Mouse (Mus musculus) left cerebral cortex, adult 2 months (tissue): Measurements from ENCODE around the gene Plk5. TPM values are rescaled to one million over a fixed set of nuclear protein-coding genes. Genes with fewer than 3 reads are reported as not detected.
A peak's percentile ranks its signal among the peaks of the same experiment; 100 is the strongest.

ENCODE experiments used
- DNase-seq, 2 experiments: peaks; one replicate each; pipeline ENCODE4 v3.0.0; 2021 to 2022; ENCODE audit warnings: low spot score in 2 of 2, mixed read lengths in 1 of 2; ENCODE audit errors: extremely low spot score in 1 of 2
- H3K27ac ChIP-seq: fragments of 200-600 bp; 2 replicates; pipeline ENCODE4 v1.8.1; 2022
- H3K4me3 ChIP-seq: fragments of 200-600 bp; 2 replicates; pipeline ENCODE4 v1.8.1; 2022
- CTCF ChIP-seq: fragments of 200-600 bp; IDR thresholded peaks from 2 replicates; pipeline ENCODE4 v1.8.1; 2022; ENCODE audit warnings: antibody characterized with exemption, mild to moderate bottlenecking, moderate library complexity
- intact Hi-C: fragments of 180-260 bp; cut with DNase I; formaldehyde crosslinking; loops from one replicate; pipeline ENCODE4 v1.15.1; 2025
- total RNA-seq, 2 experiments: library from RNA; stranded (reverse); gene quantifications; 2 replicates each; pipeline ENCODE4 v1.2.3; 2021

The Plk5 gene
- total RNA-seq, 2 experiments from 2014 or later: 27.3 to 37.9 TPM

- Histone ChIP-seq H3K4me3 (no peak overlapping the region), H3K27ac (no peak overlapping the region)
- DNase-seq: no peak
- no peak for TF ChIP-seq CTCF
- intact Hi-C loops: no loop called here
Measured at GRCm38 (mm10) chr10:80384115-80384639, 27.9 kb downstream of the Plk5 start.

GRCm38 (mm10) chr10:80384709-80385108, 28.4 kb downstream of the Plk5 start:
- Histone ChIP-seq H3K4me3 (peak overlapping the region; percentile 83), H3K27ac (0 out of 2 replicates have a peak overlapping the region, but pooled peaks have one; percentile 40)
- no peak for DNase-seq
- intact Hi-C loops: no loop called here
- no peak for TF ChIP-seq CTCF

DNA sequence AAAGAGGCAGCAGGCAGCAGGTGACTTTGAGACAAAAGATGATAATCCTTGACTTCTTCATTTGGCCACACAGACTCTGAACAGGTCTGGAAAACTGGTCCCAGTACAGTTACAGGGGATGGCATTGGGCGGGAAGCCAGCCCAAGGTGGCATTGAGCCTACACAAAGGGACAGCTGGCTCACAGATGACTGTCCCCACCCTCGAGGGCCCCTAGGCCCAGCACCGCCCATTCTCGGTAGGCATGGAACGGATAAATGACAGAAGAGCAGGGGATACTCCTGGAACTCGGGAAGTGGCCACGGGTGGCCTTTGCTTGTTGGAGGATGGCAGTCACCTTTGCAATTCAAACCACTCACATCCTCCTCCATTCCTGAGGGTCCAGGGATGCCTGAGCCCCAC, 29.1 kb downstream of the Plk5 start:
- no peak for TF ChIP-seq CTCF
- no peak for DNase-seq
- Histone ChIP-seq H3K4me3 (peak overlapping the region; percentile 83), H3K27ac (peak overlapping the region; percentile 36; the same call in 1 of the 2 replicates)
- intact Hi-C loops: no loop called here

DNA sequence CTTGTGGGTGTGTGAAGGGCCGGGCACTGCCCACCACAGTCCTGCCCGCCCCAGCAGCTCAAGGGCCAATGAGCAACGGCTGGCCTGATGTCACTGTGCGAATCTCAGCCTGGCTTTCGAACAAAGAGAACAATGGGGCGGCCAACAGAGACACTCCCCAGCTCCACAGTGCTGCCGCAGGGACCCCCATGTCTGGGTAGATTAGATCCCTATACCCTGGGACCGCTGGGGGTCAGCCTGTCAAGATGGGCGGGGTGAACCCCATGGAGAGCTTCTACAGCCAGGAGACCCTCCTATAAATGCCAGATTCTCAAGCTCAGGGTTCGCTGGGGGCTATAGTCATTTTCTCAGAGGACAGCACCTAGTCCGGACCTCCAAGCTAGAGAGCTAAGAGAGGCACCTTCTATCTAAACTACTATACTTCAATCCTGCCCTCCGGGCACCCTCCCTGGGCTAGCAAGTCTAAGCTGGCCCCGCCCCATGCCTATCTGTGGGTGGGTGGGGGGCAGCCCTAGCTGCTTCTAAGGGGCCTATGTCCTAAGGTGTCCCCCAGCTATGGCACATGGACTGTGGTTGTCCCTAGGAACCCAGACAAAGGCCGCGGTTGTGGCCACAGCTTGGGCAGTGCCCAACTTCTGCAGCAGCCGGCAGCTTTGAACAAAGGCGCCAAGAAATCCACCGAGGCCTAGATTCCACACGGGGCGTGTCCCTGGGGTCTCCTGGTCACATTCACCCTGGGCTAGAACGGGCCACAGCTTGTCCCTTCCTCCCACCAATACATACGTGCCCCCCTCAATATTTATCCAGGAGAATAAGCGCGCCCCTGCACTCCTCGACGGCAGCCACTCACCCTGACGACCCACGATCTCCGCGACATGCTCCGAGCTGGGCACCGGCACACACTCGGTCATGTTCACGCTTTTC, 29.8 kb downstream of the Plk5 start:
- DNase-seq: no peak

GRCm38 (mm10) chr10:80386735-80387471, 30.6 kb downstream of the Plk5 start:
- Histone ChIP-seq H3K27ac (peak overlapping the region; percentile 71), H3K4me3 (peak overlapping the region; percentile 83)
- no peak for DNase-seq
- intact Hi-C loops: no loop called here
- TF ChIP-seq CTCF: no peak

More for the DNA sequence above, 29.8 kb downstream of the Plk5 start:
- peak overlapping the region; percentile 71 for H3K27ac ChIP-seq
- intact Hi-C loops: no loop called here
- H3K4me3 ChIP-seq: peak overlapping the region; percentile 83
- TF ChIP-seq CTCF: no peak

- no peak for TF ChIP-seq CTCF
- Histone ChIP-seq H3K27ac (peak within 1 kb of the TSS; percentile 89), H3K4me3 (peak within 1 kb of the TSS; percentile 83)
- intact Hi-C loops: no loop called here
- DNase-seq: peak; percentile 90
Measured at GRCm38 (mm10) chr10:80387522-80387959, 31.3 kb downstream of the Plk5 start, which contains the start of gene Mex3d. Gene Mex3d (minus strand): TSS chr10:80387659.

GRCm38 (mm10) chr10:80388731-80389130, 32.5 kb downstream of the Plk5 start:
- DNase-seq: no peak
- TF ChIP-seq CTCF: no peak
- intact Hi-C loops: no loop called here
- H3K4me3 ChIP-seq: no peak overlapping the region
- H3K27ac ChIP-seq: no peak overlapping the region

DNA sequence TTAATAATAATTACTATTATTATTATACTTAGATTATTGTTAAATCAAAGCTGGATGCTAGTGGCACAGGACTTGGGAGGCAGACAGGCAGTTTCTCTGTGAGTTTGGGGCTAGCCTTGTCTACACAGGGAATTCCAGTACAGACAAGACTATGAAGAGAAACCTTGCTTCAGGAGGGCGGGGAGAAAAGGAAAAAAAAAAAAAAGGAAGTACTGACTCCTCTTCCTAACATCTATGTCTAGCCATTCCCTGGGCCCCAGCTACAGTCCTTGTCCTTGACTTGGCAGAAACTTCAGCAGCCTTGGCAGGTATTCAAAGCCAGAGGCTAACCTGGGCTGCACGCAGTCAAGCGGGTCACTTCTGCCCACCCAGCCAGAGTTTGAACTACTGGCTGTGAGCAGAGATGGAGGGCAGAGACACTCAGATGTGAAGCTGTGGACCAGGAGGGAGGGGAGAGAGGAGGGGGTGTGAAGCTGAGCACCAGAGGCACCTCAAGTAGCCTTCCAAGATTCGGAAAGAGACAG, 33.0 kb downstream of the Plk5 start:
- Histone ChIP-seq H3K4me3 (no peak overlapping the region), H3K27ac (no peak overlapping the region)
- intact Hi-C loops: no loop called here
- DNase-seq: no peak
- TF ChIP-seq CTCF: no peak

DNA sequence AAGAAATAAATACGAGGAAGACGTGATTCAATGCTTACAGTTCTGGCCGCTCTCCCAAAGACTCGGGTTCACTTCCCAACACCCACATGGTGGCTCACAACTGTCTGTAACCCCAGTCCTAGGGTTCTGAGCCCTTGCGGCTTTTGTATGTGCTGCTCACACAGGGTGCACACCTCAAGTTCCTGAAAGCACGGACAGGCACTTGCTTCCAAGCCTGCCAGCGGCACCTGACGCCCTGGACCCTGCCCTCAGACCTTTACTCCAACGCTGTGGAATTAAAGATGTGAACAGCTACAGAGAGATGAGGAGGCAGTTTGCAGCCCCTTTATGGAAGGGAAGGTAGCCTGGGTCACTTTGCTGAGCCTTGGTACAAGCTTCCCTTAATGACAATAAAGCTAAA, 34.4 kb downstream of the Plk5 start:
- Histone ChIP-seq H3K4me3 (no peak overlapping the region), H3K27ac (no peak overlapping the region)
- intact Hi-C loops: no loop called here
- no peak for TF ChIP-seq CTCF
- no peak for DNase-seq

DNA sequence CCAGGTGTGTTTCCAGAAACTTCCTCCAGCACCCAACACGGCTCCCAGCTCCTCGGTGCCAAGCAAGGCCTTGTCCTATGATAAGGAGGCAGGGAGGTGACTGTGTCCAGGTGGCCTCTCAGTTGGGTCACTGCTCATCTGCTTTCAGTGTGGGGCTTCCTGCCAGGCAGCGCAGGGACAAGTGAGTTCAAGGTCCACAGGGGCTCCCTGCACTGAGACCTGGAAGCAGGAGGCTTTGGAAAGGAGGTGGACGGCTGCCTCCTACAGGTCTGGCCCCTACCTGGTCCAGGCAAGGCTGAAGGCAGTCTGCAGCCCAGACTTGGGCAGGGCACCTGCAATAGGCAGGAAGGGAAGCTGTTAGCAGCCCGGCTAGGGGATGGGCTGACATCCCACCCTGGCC, 36.4 kb downstream of the Plk5 start:
- H3K4me3 ChIP-seq: no peak overlapping the region
- no peak for DNase-seq
- TF ChIP-seq CTCF: no peak
- no peak overlapping the region for H3K27ac ChIP-seq
- intact Hi-C loops: no loop called here

GRCm38 (mm10) chr10:80395025-80395627, 38.9 kb downstream of the Plk5 start:
- DNase-seq: no peak
- no peak overlapping the region for H3K4me3 ChIP-seq
- no peak overlapping the region for H3K27ac ChIP-seq
- intact Hi-C loops: no loop called here
- no peak for TF ChIP-seq CTCF
